Mouse (Mus musculus) small intestine, adult 2 months (tissue): Measurements from ENCODE around the gene Kdm2b.

ENCODE experiments used
- CTCF ChIP-seq: fragments of 200-500 bp; IDR thresholded peaks from 2 replicates; pipeline ENCODE4 v1.5.1; 2012; ENCODE audit warnings: low read depth, mild to moderate bottlenecking, control low read depth, inconsistent platforms, low read length, moderate library complexity, mixed read lengths; ENCODE audit not compliant: insufficient replicate concordance, insufficient read length; ENCODE audit errors: extremely low read depth
- POLR2A ChIP-seq: fragments of 200-500 bp; IDR thresholded peaks from 2 replicates; pipeline ENCODE4 v1.6.1; 2012; ENCODE audit warnings: low read depth, mild to moderate bottlenecking, control low read depth, inconsistent platforms, low read length, moderate library complexity

DNA sequence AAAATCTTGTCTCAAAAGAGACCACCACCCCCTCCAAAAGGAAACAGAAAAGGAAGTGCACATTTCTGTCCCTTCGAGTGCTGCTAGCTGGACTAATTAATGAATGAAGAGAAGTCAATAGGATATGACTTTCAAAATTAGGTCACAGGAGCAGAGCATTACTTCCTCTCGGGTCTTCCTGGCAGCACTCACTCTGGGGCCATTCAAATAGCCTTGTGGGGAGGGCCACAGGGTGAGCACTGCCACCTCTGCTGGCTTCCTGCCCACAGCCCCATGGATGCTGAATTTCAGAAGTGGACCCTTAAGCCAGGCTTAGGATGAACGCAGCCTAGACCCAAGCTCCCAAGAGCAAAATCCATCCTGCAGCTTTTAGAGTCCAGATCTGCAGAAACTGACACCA is 33.6 kb downstream of the Kdm2b start:
- TF ChIP-seq CTCF (no peak), POLR2A (no peak)
